Mouse (Mus musculus) thymus, adult 2 months (tissue): ENCODE data around the gene Pkn1.

Experiments used
- CTCF ChIP-seq: fragments of 200-500 bp; IDR thresholded peaks from 2 replicates; pipeline ENCODE4 v1.5.1; 2012; ENCODE audit warnings: mild to moderate bottlenecking, control low read depth, low read length, moderate library complexity, borderline replicate concordance; ENCODE audit not compliant: control insufficient read depth, poor library complexity, insufficient read depth; ENCODE audit errors: extremely low read depth
- POLR2A ChIP-seq: fragments of 200-500 bp; IDR thresholded peaks from 2 replicates; pipeline ENCODE4 v1.6.1; 2012; ENCODE audit warnings: mild to moderate bottlenecking, low read length, control low read depth, moderate library complexity; ENCODE audit not compliant: control insufficient read depth, poor library complexity, insufficient read depth; ENCODE audit errors: extremely low read depth

DNA sequence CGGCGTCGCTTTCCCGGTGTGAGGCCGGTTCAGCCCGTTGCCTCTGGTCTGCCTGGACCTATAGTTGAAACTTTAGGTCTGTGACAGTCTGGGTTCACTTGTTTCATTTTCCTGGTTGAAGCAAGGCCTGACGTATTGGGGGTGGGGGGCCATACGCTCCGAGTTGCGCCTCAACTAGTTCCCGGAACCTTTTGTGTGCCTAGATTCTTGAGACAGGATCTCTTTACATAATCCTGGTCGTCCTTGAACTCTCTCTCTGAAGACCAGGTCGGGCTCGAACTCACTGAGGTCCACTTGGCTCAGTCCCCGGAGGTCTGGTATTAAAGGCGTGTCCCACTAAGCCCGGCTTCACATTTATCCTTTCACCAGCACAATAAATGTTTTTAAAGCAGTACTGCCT lies 16.8 kb upstream of the Pkn1 start:
- no peak; the same call in 1 of the 2 replicates for TF ChIP-seq CTCF
- TF ChIP-seq POLR2A, result no peak
